Mouse (Mus musculus) olfactory bulb, adult 2 months (tissue): ENCODE data around the gene Kif17.

ENCODE experiments used
- CTCF ChIP-seq: fragments of 200-500 bp; IDR thresholded peaks from 2 replicates; pipeline ENCODE4 v1.5.1; 2012; ENCODE audit warnings: low read depth, mild to moderate bottlenecking, low read length, moderate library complexity; ENCODE audit not compliant: insufficient read depth
- POLR2A ChIP-seq: fragments of 200-500 bp; IDR thresholded peaks from 2 replicates; pipeline ENCODE4 v1.6.1; 2012; ENCODE audit warnings: mild to moderate bottlenecking, low read depth, low read length, moderate library complexity; ENCODE audit not compliant: insufficient read depth

GRCm38 (mm10) chr4:138304340-138305104 lies 54.3 kb downstream of the Kif17 start, which contains the start of gene Ddost:
- TF ChIP-seq CTCF (no peak), POLR2A (peak; percentile 80; the same call in 1 of the 2 replicates)
